Mouse (Mus musculus) forebrain, embryonic 14.5 days (tissue): ENCODE measurements around the gene Zfp326. TPM values are rescaled to one million over a fixed set of nuclear protein-coding genes. Genes with fewer than 3 reads are reported as not detected.

Source experiments
- polyA plus RNA-seq: library from polyadenylated mRNA; unstranded; fragments of >200 nt; fragmentation: Nextera tagmentation; extraction: Ambion mirVana; gene quantifications from 2 replicates; pipeline ENCODE4 v1.2.1, GENCODE M21; 2014

Zfp326 gene
- polyA plus RNA-seq, 1 experiment from 2014 or later: 29.6 TPM

Other genes with a start within 250 kb of the Zfp326 start
- 23.3 and 31.7 TPM in 2 replicates for gene Lrrc8d, start 176.6 kb upstream of the Zfp326 start, polyA plus RNA-seq